Mouse (Mus musculus) left cerebral cortex, adult 2 months (tissue): ENCODE measurements around the gene Ifitm6. TPM values are rescaled to one million over a fixed set of nuclear protein-coding genes. Genes with fewer than 3 reads are reported as not detected.

Experiments used
- DNase-seq, 2 experiments: peaks; one replicate each; pipeline ENCODE4 v3.0.0; 2021 to 2022; ENCODE audit warnings: low spot score in 2 of 2, mixed read lengths in 1 of 2; ENCODE audit errors: extremely low spot score in 1 of 2
- H3K27ac ChIP-seq: fragments of 200-600 bp; 2 replicates; pipeline ENCODE4 v1.8.1; 2022
- H3K4me3 ChIP-seq: fragments of 200-600 bp; 2 replicates; pipeline ENCODE4 v1.8.1; 2022
- CTCF ChIP-seq: fragments of 200-600 bp; IDR thresholded peaks from 2 replicates; pipeline ENCODE4 v1.8.1; 2022; ENCODE audit warnings: antibody characterized with exemption, mild to moderate bottlenecking, moderate library complexity
- intact Hi-C: fragments of 180-260 bp; cut with DNase I; formaldehyde crosslinking; loops from one replicate; pipeline ENCODE4 v1.15.1; 2025
- total RNA-seq, 2 experiments: library from RNA; stranded (reverse); gene quantifications; 2 replicates each; pipeline ENCODE4 v1.2.3; 2021

Ifitm6 gene
- total RNA-seq, 2 experiments from 2014 or later: 0.57 TPM; not detected in 1

- DNase-seq: no peak
- TF ChIP-seq CTCF: no peak
- Histone ChIP-seq H3K4me3 (no peak overlapping the region), H3K27ac (no peak overlapping the region)
- intact Hi-C loops: no loop called here
These were observed 14.3 kb downstream of the Ifitm6 start for GRCm38 (mm10) chr7:141003248-141004010.

- H3K4me3 ChIP-seq: no peak overlapping the region
- no peak for DNase-seq
- no peak overlapping the region for H3K27ac ChIP-seq
- intact Hi-C loops: no loop called here
- TF ChIP-seq CTCF: no peak
These were observed 16.6 kb downstream of the Ifitm6 start for GRCm38 (mm10) chr7:141000881-141001708.

- TF ChIP-seq CTCF: no peak
- Histone ChIP-seq H3K27ac (no peak overlapping the region), H3K4me3 (no peak overlapping the region)
- intact Hi-C loops: no loop called here
- DNase-seq: no peak
These were observed 18.6 kb downstream of the Ifitm6 start for GRCm38 (mm10) chr7:140998853-140999700.

GRCm38 (mm10) chr7:140997817-140998216 is 19.9 kb downstream of the Ifitm6 start:
- TF ChIP-seq CTCF: no peak
- Histone ChIP-seq H3K27ac (no peak overlapping the region), H3K4me3 (no peak overlapping the region)
- no peak for DNase-seq
- intact Hi-C loops: no loop called here

DNA sequence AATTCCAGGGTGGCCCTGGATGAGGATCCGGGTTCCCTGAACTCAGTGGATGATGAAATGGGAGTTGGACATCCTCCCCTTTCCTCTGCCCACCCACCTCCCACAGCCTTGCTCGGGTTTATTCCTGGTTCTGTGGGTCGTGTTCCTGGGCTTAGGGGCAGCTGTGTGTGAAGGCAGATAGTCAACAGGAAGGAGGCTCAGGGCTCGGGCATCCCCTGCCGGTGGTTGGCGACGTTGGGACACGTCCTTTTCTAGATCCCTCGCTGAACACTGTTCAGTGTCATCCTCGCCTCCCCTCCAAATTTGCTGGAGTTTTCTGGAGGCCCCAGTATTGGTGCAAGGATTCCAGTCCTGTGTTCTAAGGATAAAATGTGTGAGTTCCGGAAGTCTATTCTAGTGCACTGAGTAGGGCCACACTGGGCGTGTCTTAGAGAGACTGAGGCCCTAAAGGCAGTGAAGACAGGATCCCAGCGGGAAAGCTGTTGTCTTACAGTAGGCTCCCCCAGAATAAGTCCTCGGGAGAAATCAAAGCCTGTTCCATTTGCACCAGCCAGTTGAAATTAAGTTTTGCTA is 26.5 kb downstream of the Ifitm6 start:
- Histone ChIP-seq H3K4me3 (no peak overlapping the region), H3K27ac (no peak overlapping the region)
- no peak for DNase-seq
- intact Hi-C loops: no loop called here
- TF ChIP-seq CTCF: no peak

DNA sequence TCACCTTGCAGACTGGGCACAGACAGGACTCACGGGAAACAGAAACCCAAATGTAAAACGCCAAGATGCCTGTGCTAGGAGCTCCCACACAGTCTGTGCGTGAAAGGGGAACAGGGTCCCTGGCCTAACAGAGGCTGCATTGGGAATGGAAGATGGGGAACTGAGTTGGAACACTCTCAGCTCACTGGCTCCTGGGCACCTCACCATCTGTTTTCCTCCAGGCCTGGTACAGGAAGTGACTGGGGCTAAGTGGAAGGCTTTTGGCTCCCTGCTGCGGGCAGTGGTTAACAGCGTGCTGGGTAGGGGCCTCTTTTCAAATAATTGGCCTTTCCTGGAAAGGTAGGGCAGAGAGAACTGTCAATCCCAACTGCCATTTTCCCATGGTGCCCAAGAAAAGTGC is 27.1 kb downstream of the Ifitm6 start:
- H3K27ac ChIP-seq: no peak overlapping the region
- no peak for TF ChIP-seq CTCF
- DNase-seq: no peak
- intact Hi-C loops: no loop called here
- no peak overlapping the region for H3K4me3 ChIP-seq

DNA sequence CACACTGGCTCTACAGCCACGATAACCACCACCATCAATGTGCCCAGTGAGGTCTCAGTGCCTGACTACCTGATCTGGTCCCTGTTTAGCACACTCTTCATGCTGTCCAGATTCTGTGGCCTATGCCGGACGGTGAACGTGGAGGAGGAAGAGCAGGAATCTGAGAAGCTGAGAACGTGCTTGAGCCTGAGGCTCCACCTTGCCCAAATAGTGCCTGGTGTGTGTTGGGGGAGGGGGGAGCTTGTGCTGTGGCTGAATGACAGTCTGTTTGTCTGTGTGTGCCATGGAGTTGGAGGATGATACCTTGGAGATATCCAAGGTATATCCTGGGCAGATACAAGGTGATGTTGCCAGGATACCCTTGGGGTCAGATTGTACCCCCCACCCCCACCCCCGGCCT is 27.5 kb downstream of the Ifitm6 start:
- intact Hi-C loops: no loop called here
- H3K4me3 ChIP-seq: no peak overlapping the region
- no peak overlapping the region for H3K27ac ChIP-seq
- no peak for TF ChIP-seq CTCF
- DNase-seq: no peak

GRCm38 (mm10) chr7:140989022-140989421 is 28.7 kb downstream of the Ifitm6 start:
- Histone ChIP-seq H3K4me3 (no peak overlapping the region), H3K27ac (no peak overlapping the region)
- DNase-seq: no peak
- TF ChIP-seq CTCF: no peak
- intact Hi-C loops: no loop called here

DNA sequence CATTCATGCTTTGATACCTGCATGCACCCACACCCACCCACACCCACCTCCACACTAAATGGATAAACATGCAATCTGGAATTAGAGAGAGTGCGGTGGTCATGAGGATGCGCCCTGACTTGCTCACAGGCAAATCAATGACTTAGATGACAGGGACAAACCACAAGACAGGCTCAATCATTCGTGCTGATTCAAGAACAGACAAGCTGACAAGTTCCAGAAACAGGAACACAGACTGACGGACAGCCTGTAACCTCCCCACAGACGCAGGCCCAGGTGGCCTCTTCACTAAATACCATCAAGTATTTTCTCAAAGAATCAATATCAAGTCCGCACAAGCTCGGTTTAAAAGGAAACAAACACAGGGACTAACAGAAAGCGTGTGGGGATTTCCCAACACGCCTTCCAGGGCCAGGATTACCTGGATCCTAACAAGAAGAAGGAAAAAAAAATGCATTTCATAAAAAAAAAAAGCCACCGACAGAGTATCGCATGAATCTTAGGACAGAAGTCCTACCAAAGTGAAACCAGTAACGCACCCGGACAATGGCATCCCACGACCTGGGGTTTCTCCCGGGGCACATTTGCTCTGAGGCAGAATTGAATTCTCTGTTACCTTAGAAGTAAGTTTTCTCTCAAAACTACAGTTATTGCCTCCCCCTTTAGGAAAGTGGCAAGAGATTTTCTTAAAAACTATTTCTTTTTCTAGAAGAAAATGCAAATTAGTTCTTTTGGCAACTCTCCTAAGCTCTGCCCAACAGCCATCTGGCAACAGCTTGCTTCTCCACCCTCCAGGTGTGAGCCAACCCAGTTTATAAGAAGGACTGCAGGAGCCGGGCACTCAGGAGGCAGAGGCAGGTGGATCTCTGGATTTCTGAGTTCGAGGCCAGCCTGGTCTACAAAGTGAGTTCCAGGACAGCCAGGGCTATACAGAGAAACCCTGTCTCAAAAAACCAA is 30.3 kb downstream of the Ifitm6 start:
- no peak overlapping the region for H3K4me3 ChIP-seq
- H3K27ac ChIP-seq: no peak overlapping the region
- intact Hi-C loops: no loop called here
- peak in 1 of 2 experiments; percentile 51 for DNase-seq
- no peak for TF ChIP-seq CTCF

DNA sequence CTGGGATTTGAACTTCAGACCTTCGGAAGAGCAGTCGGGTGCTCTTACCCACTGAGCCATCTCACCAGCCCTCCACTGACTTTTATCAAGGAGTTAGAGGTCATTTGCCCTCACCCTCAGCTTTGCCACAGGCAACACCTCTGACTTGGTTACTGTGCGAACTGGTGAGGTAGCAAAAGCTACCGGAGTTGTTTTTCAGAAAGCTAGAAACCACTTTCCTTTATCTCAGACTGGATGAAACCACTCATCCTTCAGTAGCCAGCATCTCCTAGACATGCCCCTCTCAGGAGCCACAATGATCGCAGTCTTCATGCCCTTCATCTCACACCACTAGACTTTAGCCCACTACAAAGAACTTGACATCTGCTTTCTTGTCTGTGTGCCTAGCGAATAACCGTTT is 34.8 kb downstream of the Ifitm6 start:
- Histone ChIP-seq H3K27ac (no peak overlapping the region), H3K4me3 (no peak overlapping the region)
- intact Hi-C loops: no loop called here
- TF ChIP-seq CTCF: no peak
- DNase-seq: no peak
